Mouse (Mus musculus) limb, embryonic 11.5 days (tissue): Measurements from ENCODE around the gene Gm28576. TPM values are rescaled to one million over a fixed set of nuclear protein-coding genes. Genes with fewer than 3 reads are reported as not detected.
"Not testable (repeated sequence)": the region's sequence is repeated elsewhere in the genome, so short reads cannot be mapped to it uniquely, and the experiment has no call there.

Source experiments
- ATAC-seq: fragments of 200-750 bp; cut with Nextera tagmentation; 2 replicates; pipeline ENCODE4 v1.8.0; 2017; ENCODE audit warnings: low read depth; ENCODE audit not compliant: insufficient number of reproducible peaks, low FRiP score, low TSS enrichment
- DNase-seq: peaks from one replicate; pipeline ENCODE4 v3.0.0-alpha.2; 2015; ENCODE audit warnings: low spot score
- H3K27ac ChIP-seq: fragments of 300-500 bp; sonication (generic); replicated peaks from 2 replicates; pipeline ENCODE4 v1.5.1; 2014; ENCODE audit warnings: low read depth, mild to moderate bottlenecking, low read length
- H3K27me3 ChIP-seq: fragments of 300-500 bp; sonication (generic); 2 replicates; pipeline ENCODE4 v1.6.1; 2014; ENCODE audit warnings: mild to moderate bottlenecking, low read length, mixed read lengths; ENCODE audit not compliant: control insufficient read depth, insufficient read depth
- H3K36me3 ChIP-seq: fragments of 300-500 bp; sonication (generic); 2 replicates; pipeline ENCODE4 v1.6.1; 2014; ENCODE audit warnings: mild to moderate bottlenecking, low read length, moderate library complexity, mixed read lengths; ENCODE audit not compliant: control insufficient read depth, insufficient read depth
- H3K4me1 ChIP-seq: fragments of 300-500 bp; sonication (generic); 2 replicates; pipeline ENCODE4 v1.6.1; 2014; ENCODE audit warnings: low read length, mixed read lengths; ENCODE audit not compliant: control insufficient read depth, insufficient read depth
- H3K4me2 ChIP-seq: fragments of 300-500 bp; sonication (generic); 2 replicates; pipeline ENCODE4 v1.6.1; 2014; ENCODE audit warnings: low read depth, mild to moderate bottlenecking, moderate library complexity; ENCODE audit not compliant: severe bottlenecking
- H3K4me3 ChIP-seq: fragments of 300-500 bp; sonication (generic); 2 replicates; pipeline ENCODE4 v1.5.1; 2014; ENCODE audit warnings: low read depth, low read length
- H3K9ac ChIP-seq: fragments of 300-500 bp; sonication (generic); 2 replicates; pipeline ENCODE4 v1.6.1; 2014; ENCODE audit warnings: mild to moderate bottlenecking, low read length
- H3K9me3 ChIP-seq: fragments of 300-500 bp; sonication (generic); 2 replicates; pipeline ENCODE4 v1.6.1; 2016; ENCODE audit warnings: low read length; ENCODE audit not compliant: control insufficient read depth
- WGBS: fragments of 180-500 bp; shearing (Covaris S2); extraction: QIAGEN DNeasy Blood & Tissue Kit; methylation state at CpG from one replicate; pipeline ENCODE4 v1.1.7; 2014; 5-methylcytosine and 5-hydroxymethylcytosine counted together
- polyA plus RNA-seq: library from polyadenylated mRNA; unstranded; fragments of >200 nt; fragmentation: Nextera tagmentation; extraction: Ambion mirVana; gene quantifications from 2 replicates; pipeline ENCODE4 v1.2.1, GENCODE M21; 2014

The Gm28576 gene
- not detected in 2 replicates for polyA plus RNA-seq

DNA sequence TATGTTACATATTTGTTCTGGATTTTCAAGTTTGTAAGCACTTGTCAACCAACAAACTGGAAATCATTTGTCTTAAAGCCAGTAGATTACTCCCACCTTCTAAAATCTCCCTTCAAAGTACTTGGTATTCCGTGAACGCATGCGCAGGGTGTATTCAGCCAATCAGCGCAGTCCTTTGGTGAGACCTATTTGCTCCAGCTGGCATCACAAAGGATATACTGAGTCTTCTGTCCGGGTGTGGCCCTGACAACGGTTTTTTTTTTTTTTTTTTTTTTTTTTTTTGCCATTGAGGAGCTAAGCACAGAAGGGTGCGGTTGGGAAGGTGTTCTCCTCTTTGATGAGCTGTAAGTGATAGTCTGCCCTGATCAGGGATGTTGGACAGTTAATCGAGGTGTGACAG, at the start of gene Gm28576:
Gm28576 (plus strand) TSS at position 301 of the 400 bp plus-strand sequence.
- H3K27ac ChIP-seq, H3K27me3 ChIP-seq, H3K4me3 ChIP-seq, DNase-seq, H3K36me3 ChIP-seq, ATAC-seq, H3K4me2 ChIP-seq, H3K4me1 ChIP-seq, H3K9ac ChIP-seq, H3K9me3 ChIP-seq: not testable (repeated sequence)
- no CpG with 5 or more reads among the region's 8 CpGs for WGBS

Other genes with a start within 250 kb of the Gm28576 start
- gene Gm20826, start 84.5 kb upstream of the Gm28576 start, polyA plus RNA-seq, result 0.04 TPM in 1 of 2 replicates, not detected in the other